21 mouse cellular contexts compared by ENCODE assay signal in genomic region chr4:130161349-130161748, GRCm38 (mm10). TPM values are rescaled to one million over a fixed set of nuclear protein-coding genes. Genes with fewer than 3 reads are reported as not detected.
DNase-seq lines count a peak whose midpoint lies in the region; ATAC-seq and TF ChIP-seq lines count a peak whose summit lies in the region.
"Had no signal": no experiment of that assay in that cellular context is flagged by ENCODE, and none has a peak within 500 bp of the region (broad histone marks: within the 10 kb centered on the region; RNA-seq: fewer than 3 reads in every experiment).

No protein-coding gene starts in this region.

- H3K4me3 ChIP-seq in heart, embryonic 15.5 days = no peak overlapping the region
- no peak overlapping the region for H3K4me3 ChIP-seq in midbrain, embryonic 16.5 days (ENCODE audit: low read depth, low read length)
- H3K4me3 ChIP-seq in midbrain, postnatal 0 days (ENCODE audit: low read depth, low read length) = no peak overlapping the region
- H3K4me3 ChIP-seq: embryonic facial prominence, embryonic 12.5 days; forebrain, embryonic 15.5 days; hindbrain, embryonic 10.5 days; intestine, embryonic 15.5 days had no signal

- H3K9me3 ChIP-seq in heart, embryonic 15.5 days (replicated peaks) = no peaks in the 10 kb centered on the region
- H3K9me3 ChIP-seq in midbrain, embryonic 16.5 days (replicated peaks; ENCODE audit: control insufficient read depth, low read length, poor library complexity, severe bottlenecking) = no peaks in the 10 kb centered on the region
- H3K9me3 ChIP-seq in midbrain, postnatal 0 days (ENCODE audit: low read length) = no peaks in the 10 kb centered on the region
- H3K9me3 ChIP-seq: embryonic facial prominence, embryonic 12.5 days; forebrain, embryonic 15.5 days; hindbrain, embryonic 10.5 days; intestine, embryonic 15.5 days had no signal

- H3K9ac ChIP-seq in heart, embryonic 15.5 days = no peak overlapping the region
- H3K9ac ChIP-seq in midbrain, embryonic 16.5 days (ENCODE audit: low read depth, low read length) = peak overlapping the region; percentile 20; the same call in 1 of the 2 replicates
- no peak overlapping the region for H3K9ac ChIP-seq in midbrain, postnatal 0 days (replicated peaks; ENCODE audit: low read length, poor library complexity, severe bottlenecking)
- H3K9ac ChIP-seq: embryonic facial prominence, embryonic 12.5 days; forebrain, embryonic 15.5 days; hindbrain, embryonic 14.5 days; intestine, embryonic 15.5 days had no signal

- TF ChIP-seq CTCF in midbrain, postnatal 0 days (IDR thresholded peaks at IDR 0.05) = no peak

- peaks cover 36% of the 10 kb centered on the region for H3K4me1 ChIP-seq in heart, embryonic 15.5 days (replicated peaks)
- no peaks in the 10 kb centered on the region for H3K4me1 ChIP-seq in midbrain, embryonic 16.5 days (ENCODE audit: control insufficient read depth, insufficient read depth, low read length)
- H3K4me1 ChIP-seq in midbrain, postnatal 0 days (ENCODE audit: insufficient read depth, low read length) = no peaks in the 10 kb centered on the region; the same call in 1 of the 2 replicates

- H3K27ac ChIP-seq in heart, embryonic 15.5 days = peak overlapping the region; percentile 45
- H3K27ac ChIP-seq in midbrain, embryonic 16.5 days (ENCODE audit: low read length) = no peak overlapping the region
- no peak overlapping the region for H3K27ac ChIP-seq in midbrain, postnatal 0 days (ENCODE audit: low read depth, low read length)
- H3K27ac ChIP-seq: embryonic facial prominence, embryonic 12.5 days; forebrain, embryonic 15.5 days; hindbrain, embryonic 10.5 days; hindbrain, embryonic 14.5 days; intestine, embryonic 15.5 days had no signal

- H3K4me2 ChIP-seq in heart, embryonic 15.5 days = no peak overlapping the region
- no peak overlapping the region for H3K4me2 ChIP-seq in midbrain, embryonic 16.5 days (ENCODE audit: low read length)
- H3K4me2 ChIP-seq in midbrain, postnatal 0 days (ENCODE audit: low read depth, low read length, poor library complexity, severe bottlenecking) = no peak overlapping the region
- H3K4me2 ChIP-seq: embryonic facial prominence, embryonic 12.5 days; forebrain, embryonic 15.5 days; hindbrain, embryonic 14.5 days; intestine, embryonic 15.5 days had no signal

- H3K27me3 ChIP-seq in heart, embryonic 15.5 days = no peaks in the 10 kb centered on the region
- H3K27me3 ChIP-seq in midbrain, embryonic 16.5 days (ENCODE audit: control insufficient read depth, insufficient read depth, low read depth, low read length) = peaks cover 9% of the 10 kb centered on the region
- H3K27me3 ChIP-seq in midbrain, postnatal 0 days (ENCODE audit: insufficient read depth, low read length) = 0 out of 2 replicates have a peak, but pooled peaks cover 4% of the 10 kb centered on the region
- H3K27me3 ChIP-seq: intestine, embryonic 15.5 days had no signal

- WGBS in heart, embryonic 15.5 days = 29% methylated on average over 4 of the region's 4 CpGs
- WGBS in midbrain, embryonic 16.5 days = 19% methylated on average over 4 of the region's 4 CpGs
- WGBS in midbrain, postnatal 0 days = 26% methylated on average over 4 of the region's 4 CpGs

- ATAC-seq in heart, embryonic 15.5 days (replicated peaks; ENCODE audit: insufficient number of reproducible peaks, insufficient read depth, low FRiP score, low read depth) = no peak
- no peak for ATAC-seq in midbrain, embryonic 16.5 days
- ATAC-seq in midbrain, postnatal 0 days (ENCODE audit: low FRiP score) = no peak
- ATAC-seq: forebrain, embryonic 15.5 days; intestine, embryonic 15.5 days had no signal

- no peaks in the 10 kb centered on the region for H3K36me3 ChIP-seq in heart, embryonic 15.5 days
- H3K36me3 ChIP-seq in midbrain, embryonic 16.5 days (ENCODE audit: control insufficient read depth, insufficient read depth, low read length) = no peaks in the 10 kb centered on the region
- H3K36me3 ChIP-seq in midbrain, postnatal 0 days (ENCODE audit: insufficient read depth, low read length) = no peaks in the 10 kb centered on the region
- H3K36me3 ChIP-seq: embryonic facial prominence, embryonic 12.5 days; forebrain, embryonic 15.5 days; hindbrain, embryonic 10.5 days; intestine, embryonic 15.5 days had no signal

- DNase-seq in heart, adult 11 months = peak; percentile 88
- no peak for DNase-seq in heart, adult 9 months (ENCODE audit: low spot score in 2 of 2)
- no peak for DNase-seq in heart, adult 8-10 months (ENCODE audit: low spot score)
- DNase-seq in midbrain, postnatal 0 days (ENCODE audit: low spot score) = no peak
- no peak for DNase-seq in embryo, embryonic 10.5 days (ENCODE audit: low spot score)
- DNase-seq: adrenal gland, postnatal 10 days; cerebellum, adult 11 months; cerebellum, adult 8-10 months; cerebellum, postnatal 14 days; gastrocnemius, postnatal 10 days; kidney, adult 18-20 months had no signal

RNA-seq across cellular contexts. Expression of gene Tinagl1, which starts 13.6 kb away (rescaled TPM):
- 52.0 and 57.2 TPM in 2 replicates for polyA plus RNA-seq in heart, embryonic 15.5 days (2015; fragmentation: Nextera tagmentation; extraction: Ambion mirVana)
- 10 to 100 TPM; 44.8 to 57.2 (median 49.5) TPM for total RNA-seq in heart, adult 8-10 months (2022)
- 4.3 and 4.6 TPM in 2 replicates for polyA plus RNA-seq in midbrain, embryonic 16.5 days (2015; fragmentation: Nextera tagmentation; extraction: Ambion mirVana)
- total RNA-seq in midbrain, postnatal 0 days (2014; rRNA removed) = 7.2 and 7.5 TPM in 2 replicates
- 2.9 and 4.3 TPM in 2 replicates for polyA plus RNA-seq in midbrain, postnatal 0 days (2015; fragmentation: Nextera tagmentation; extraction: Ambion mirVana)

RNA-seq across cellular contexts. Expression of gene Hcrtr1, which starts 22.2 kb away (rescaled TPM):
- polyA plus RNA-seq in heart, embryonic 15.5 days (2015; fragmentation: Nextera tagmentation; extraction: Ambion mirVana) = 0.13 TPM in 1 of 2 replicates, not detected in the other
- total RNA-seq in heart, adult 8-10 months (2022) = not detected
- polyA plus RNA-seq in midbrain, embryonic 16.5 days (2015; fragmentation: Nextera tagmentation; extraction: Ambion mirVana) = 3.9 and 6.6 TPM in 2 replicates
- total RNA-seq in midbrain, postnatal 0 days (2014; rRNA removed) = 14.5 and 20.4 TPM in 2 replicates
- polyA plus RNA-seq in midbrain, postnatal 0 days (2015; fragmentation: Nextera tagmentation; extraction: Ambion mirVana) = 13.9 and 16.7 TPM in 2 replicates
- total RNA-seq: common myeloid progenitor, adult 5-6 weeks; gastrocnemius, postnatal 10 days; MEL had no signal
- polyA plus RNA-seq: C2C12 had no signal

RNA-seq across cellular contexts. Expression of gene Pef1, which starts 59.0 kb away (rescaled TPM):
- polyA plus RNA-seq in heart, embryonic 15.5 days (2015; fragmentation: Nextera tagmentation; extraction: Ambion mirVana) = 48.9 and 63.0 TPM in 2 replicates
- total RNA-seq in heart, adult 8-10 months (2022) = 10 to 100 TPM; 31.1 to 42.7 (median 38.2) TPM
- polyA plus RNA-seq in midbrain, embryonic 16.5 days (2015; fragmentation: Nextera tagmentation; extraction: Ambion mirVana) = 62.1 and 62.3 TPM in 2 replicates
- 49.8 and 61.5 TPM in 2 replicates for total RNA-seq in midbrain, postnatal 0 days (2014; rRNA removed)
- polyA plus RNA-seq in midbrain, postnatal 0 days (2015; fragmentation: Nextera tagmentation; extraction: Ambion mirVana) = 59.5 and 67.3 TPM in 2 replicates
